Mouse (Mus musculus) neutrophil, adult 83 days (primary cell): ENCODE measurements around the gene Fat2. TPM values are rescaled to one million over a fixed set of nuclear protein-coding genes. Genes with fewer than 3 reads are reported as not detected.

Source experiments
- total RNA-seq, 2 experiments: library from RNA; stranded (reverse); gene quantifications; one replicate each; pipeline ENCODE4 v1.2.4; 2023

Gene Fat2
- under 1 TPM; 0.42 to 0.49 TPM for total RNA-seq

DNA sequence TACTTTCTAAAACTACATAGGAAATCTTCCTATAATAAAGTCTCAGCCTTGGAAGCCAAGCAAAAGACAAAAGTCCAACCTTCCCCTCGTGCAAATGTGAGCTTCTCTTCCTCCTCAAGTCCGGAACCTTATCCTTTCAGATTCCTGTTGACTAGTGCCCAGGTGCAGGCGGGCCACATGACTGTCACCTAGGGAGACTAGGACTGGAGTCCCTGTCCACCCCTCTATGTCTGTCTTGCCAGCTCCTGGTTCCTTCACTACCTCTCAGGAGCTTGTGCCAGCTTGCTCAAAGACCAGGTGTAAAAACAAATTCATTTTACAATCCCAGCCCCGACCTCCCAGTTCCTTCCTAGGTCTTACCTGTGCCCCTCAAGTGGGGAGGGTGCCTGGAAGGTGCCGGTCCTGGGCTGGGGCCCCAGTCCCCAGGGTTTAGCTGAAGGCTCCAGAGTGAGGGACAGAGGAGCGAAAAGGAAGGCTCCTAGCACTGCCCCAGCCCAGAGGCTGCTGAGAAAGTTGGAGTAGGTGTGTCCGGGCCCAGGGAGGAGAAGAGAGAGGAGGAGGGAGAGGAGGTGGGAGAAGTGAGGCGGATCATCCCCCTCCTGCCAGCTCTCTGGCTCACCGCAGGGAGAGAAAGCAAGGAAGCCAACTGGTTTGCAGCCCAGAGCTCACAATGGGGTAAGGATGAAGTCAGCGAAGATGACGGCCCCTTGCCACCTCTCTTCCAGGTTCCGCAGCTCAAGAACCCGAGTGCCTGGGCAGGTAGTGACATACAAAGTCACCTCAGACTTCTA, at the start of gene Fat2:
Gene Fat2 (minus strand): TSS at position 464 of the 791 bp plus-strand sequence.

DNA sequence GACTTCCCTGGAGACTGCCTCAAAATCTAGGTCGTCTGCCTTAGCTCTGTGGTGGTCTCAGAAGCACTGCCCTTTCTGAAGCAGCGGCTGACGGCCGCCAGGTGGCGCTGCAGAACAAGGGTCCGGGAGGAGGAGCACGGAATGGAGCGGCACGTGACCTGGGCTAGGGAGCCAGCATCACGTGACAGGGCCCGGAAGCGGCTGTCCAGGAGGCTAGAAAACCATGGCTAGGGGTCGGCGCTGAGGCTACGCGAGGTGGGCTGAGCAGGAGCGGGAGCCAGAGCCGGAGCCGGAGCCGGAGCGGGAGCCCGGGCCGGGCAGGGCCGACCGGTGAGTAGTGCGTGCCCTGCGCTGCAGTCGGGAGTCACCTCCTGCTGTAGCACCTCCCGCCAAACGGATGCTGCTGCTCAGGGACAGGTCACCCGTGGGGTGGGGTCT, 132.2 kb downstream of the Fat2 start, which contains the start of gene Slc36a1:
Gene Slc36a1 (plus strand): TSS at position 192 of the 438 bp plus-strand sequence.

Other genes with a start within 250 kb of the Fat2 start
- gene Gm2a, start 238.4 kb downstream of the Fat2 start, total RNA-seq = 100 to 1,000 TPM; 107 to 126 TPM
- under 1 TPM; 0.26 to 0.38 TPM for gene Slc36a3, start 184.9 kb downstream of the Fat2 start, total RNA-seq
- 1 to 10 TPM; 2.1 to 4.1 TPM for gene Slc36a2, start 151.5 kb downstream of the Fat2 start, total RNA-seq
- gene Slc36a1, start 132.2 kb downstream of the Fat2 start, total RNA-seq = 10 to 100 TPM; 33.1 to 36.1 TPM
- gene Sparc, start 86.6 kb upstream of the Fat2 start, total RNA-seq = 10 to 100 TPM; 66.1 to 91.1 TPM
- gene Atox1, start 124.7 kb upstream of the Fat2 start, total RNA-seq = 100 to 1,000 TPM; 126 to 139 TPM
- 10 to 100 TPM; 28.2 to 32.1 TPM for gene G3bp1, start 133.1 kb upstream of the Fat2 start, total RNA-seq